15 mouse cellular contexts compared by ENCODE assay signal in the genomic region with DNA sequence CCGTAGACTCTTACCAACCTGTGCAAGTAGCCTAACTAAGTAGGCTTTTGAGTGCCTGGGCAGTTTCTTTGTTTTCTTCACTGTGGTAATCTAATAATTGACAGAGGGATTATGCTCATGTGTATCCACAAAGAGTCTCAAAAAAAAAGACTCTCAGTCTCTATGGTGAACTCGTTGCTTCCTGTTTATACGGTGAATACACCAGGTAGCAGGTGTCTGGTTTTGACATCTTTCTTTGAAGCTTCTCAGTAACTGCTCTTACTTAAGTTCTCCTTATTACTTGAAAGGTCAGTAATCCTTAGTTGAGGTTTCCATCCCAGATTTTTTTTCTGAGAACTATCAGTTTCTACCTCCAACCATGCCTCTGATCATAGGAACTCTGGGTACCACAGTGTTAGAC.
"Had no signal": no experiment of that assay in that cellular context is flagged by ENCODE, and none has a peak within 500 bp of the region (broad histone marks: within the 10 kb centered on the region; RNA-seq: fewer than 3 reads in every experiment).

No protein-coding gene starts in this region.

- DNase-seq: gastrocnemius, postnatal 14 days; gastrocnemius, postnatal 36 days; heart, adult 11 months; heart, adult 2 months; heart, postnatal 14 days; heart, postnatal 36 days; kidney, adult 11 months; kidney, adult 8-10 months; kidney, postnatal 10 days; kidney, postnatal 25 days; kidney, postnatal 4 days; liver; liver, embryonic 13.5 days had no signal

- ATAC-seq: hindbrain, postnatal 0 days; intestine, embryonic 16.5 days had no signal
